Mouse (Mus musculus): ENCODE data around the gene Cpsf4. TPM values are rescaled to one million over a fixed set of nuclear protein-coding genes. Genes with fewer than 3 reads are reported as not detected.

Gene Cpsf4
- polyA plus RNA-seq (2015; fragmentation: Nextera tagmentation; extraction: Ambion mirVana), result 19.1 and 19.6 TPM in 2 replicates

GRCm38 (mm10) chr5:145166536-145167305 is at the start of gene Cpsf4, which contains the start of gene Ptcd1:
Gene Cpsf4 (plus strand): TSS chr5:145167213.
Gene Ptcd1 (minus strand): TSS chr5:145167108.
- ATAC-seq (ENCODE audit: low FRiP score, low TSS enrichment) (peak; percentile 96), DNase-seq (ENCODE audit: low spot score) (peak; percentile 99)
- peak within 1 kb of the TSS; percentile 88 for H3K27ac ChIP-seq (replicated peaks)
- peaks cover under 1% of the 10 kb centered on the region; the same call in 1 of the 2 replicates for H3K36me3 ChIP-seq (ENCODE audit: control insufficient read depth, insufficient read depth, low read length)
- 0 out of 2 replicates have a peak, but pooled peaks cover 5% of the 10 kb centered on the region for H3K4me1 ChIP-seq (replicated peaks; ENCODE audit: control insufficient read depth, insufficient read depth)
- WGBS, result under 1% methylated on average over 49 of the region's 51 CpGs
- H3K4me3 ChIP-seq (ENCODE audit: low read depth, low read length), result peak within 1 kb of the TSS; percentile 93
- peak within 1 kb of the TSS; percentile 86 for H3K4me2 ChIP-seq (replicated peaks; ENCODE audit: low read depth)
- no peak for TF ChIP-seq EP300 (optimal IDR thresholded peaks at IDR 0.05)
- TF ChIP-seq CTCF (IDR thresholded peaks at IDR 0.05; ENCODE audit: low read depth), result no peak
- H3K27me3 ChIP-seq (ENCODE audit: control insufficient read depth, insufficient read depth, low read length), result no peaks in the 10 kb centered on the region
- no peaks in the 10 kb centered on the region for H3K9me3 ChIP-seq (ENCODE audit: control insufficient read depth, low read length)
- peak within 1 kb of the TSS; percentile 98 for H3K9ac ChIP-seq (ENCODE audit: low read length)

GRCm38 (mm10) chr5:145118005-145118404 is 49.0 kb upstream of the Cpsf4 start:
- Histone ChIP-seq H3K36me3 (ENCODE audit: control insufficient read depth, insufficient read depth, low read length) (peaks cover 12% of the 10 kb centered on the region), H3K4me2 (replicated peaks; ENCODE audit: low read depth) (no peak overlapping the region), H3K9me3 (ENCODE audit: control insufficient read depth, low read length) (no peaks in the 10 kb centered on the region), H3K4me1 (replicated peaks; ENCODE audit: control insufficient read depth, insufficient read depth) (peaks cover 2% of the 10 kb centered on the region; the same call in 1 of the 2 replicates), H3K27ac (replicated peaks) (no peak overlapping the region), H3K27me3 (ENCODE audit: control insufficient read depth, insufficient read depth, low read length) (no peaks in the 10 kb centered on the region), H3K4me3 (ENCODE audit: low read depth, low read length) (no peak overlapping the region), H3K9ac (ENCODE audit: low read length) (no peak overlapping the region)
- ATAC-seq (ENCODE audit: low FRiP score, low TSS enrichment) (no peak), DNase-seq (ENCODE audit: low spot score) (no peak)
- whole genome bisulfite sequencing, result 42% methylated on average over 6 of the region's 6 CpGs
- TF ChIP-seq EP300 (optimal IDR thresholded peaks at IDR 0.05) (no peak), CTCF (IDR thresholded peaks at IDR 0.05; ENCODE audit: low read depth) (no peak)

- Histone ChIP-seq H3K36me3 (ENCODE audit: control insufficient read depth, insufficient read depth, low read length) (peaks cover 14% of the 10 kb centered on the region), H3K4me1 (replicated peaks; ENCODE audit: control insufficient read depth, insufficient read depth) (peaks cover 2% of the 10 kb centered on the region; the same call in 1 of the 2 replicates), H3K9ac (ENCODE audit: low read length) (no peak overlapping the region), H3K27me3 (ENCODE audit: control insufficient read depth, insufficient read depth, low read length) (no peaks in the 10 kb centered on the region), H3K9me3 (ENCODE audit: control insufficient read depth, low read length) (no peaks in the 10 kb centered on the region), H3K27ac (replicated peaks) (no peak overlapping the region), H3K4me2 (replicated peaks; ENCODE audit: low read depth) (no peak overlapping the region), H3K4me3 (ENCODE audit: low read depth, low read length) (no peak overlapping the region)
- ATAC-seq (ENCODE audit: low FRiP score, low TSS enrichment), result no peak
- no peak for TF ChIP-seq CTCF (IDR thresholded peaks at IDR 0.05; ENCODE audit: low read depth)
- TF ChIP-seq EP300 (optimal IDR thresholded peaks at IDR 0.05), result no peak
- WGBS, result 91% methylated on average over 5 of the region's 5 CpGs
- DNase-seq (ENCODE audit: low spot score), result no peak
Measured at GRCm38 (mm10) chr5:145118461-145118860, 48.6 kb upstream of the Cpsf4 start.

- WGBS, result 89% methylated on average over 2 of the region's 2 CpGs
- H3K4me3 ChIP-seq (ENCODE audit: low read depth, low read length), result no peak overlapping the region
- peaks cover 2% of the 10 kb centered on the region; the same call in 1 of the 2 replicates for H3K4me1 ChIP-seq (replicated peaks; ENCODE audit: control insufficient read depth, insufficient read depth)
- H3K27ac ChIP-seq (replicated peaks), result no peak overlapping the region
- H3K27me3 ChIP-seq (ENCODE audit: control insufficient read depth, insufficient read depth, low read length), result no peaks in the 10 kb centered on the region
- H3K9me3 ChIP-seq (ENCODE audit: control insufficient read depth, low read length), result no peaks in the 10 kb centered on the region
- no peak overlapping the region for H3K9ac ChIP-seq (ENCODE audit: low read length)
- no peak for ATAC-seq (ENCODE audit: low FRiP score, low TSS enrichment)
- TF ChIP-seq EP300 (optimal IDR thresholded peaks at IDR 0.05) (no peak), CTCF (IDR thresholded peaks at IDR 0.05; ENCODE audit: low read depth) (peak; percentile 64)
- DNase-seq (ENCODE audit: low spot score), result no peak
- no peak overlapping the region for H3K4me2 ChIP-seq (replicated peaks; ENCODE audit: low read depth)
- H3K36me3 ChIP-seq (ENCODE audit: control insufficient read depth, insufficient read depth, low read length), result peaks cover 14% of the 10 kb centered on the region
Measured at GRCm38 (mm10) chr5:145119385-145119784, 47.6 kb upstream of the Cpsf4 start.

GRCm38 (mm10) chr5:145120921-145121320 is 46.1 kb upstream of the Cpsf4 start:
- WGBS, result 69% methylated on average over 7 of the region's 7 CpGs
- no peak for DNase-seq (ENCODE audit: low spot score)
- Histone ChIP-seq H3K4me1 (replicated peaks; ENCODE audit: control insufficient read depth, insufficient read depth) (peaks cover 2% of the 10 kb centered on the region; the same call in 1 of the 2 replicates), H3K27ac (replicated peaks) (no peak overlapping the region), H3K27me3 (ENCODE audit: control insufficient read depth, insufficient read depth, low read length) (no peaks in the 10 kb centered on the region), H3K36me3 (ENCODE audit: control insufficient read depth, insufficient read depth, low read length) (peaks cover 14% of the 10 kb centered on the region), H3K9ac (ENCODE audit: low read length) (no peak overlapping the region), H3K9me3 (ENCODE audit: control insufficient read depth, low read length) (no peaks in the 10 kb centered on the region), H3K4me3 (ENCODE audit: low read depth, low read length) (no peak overlapping the region), H3K4me2 (replicated peaks; ENCODE audit: low read depth) (no peak overlapping the region)
- no peak for TF ChIP-seq EP300 (optimal IDR thresholded peaks at IDR 0.05)
- no peak for TF ChIP-seq CTCF (IDR thresholded peaks at IDR 0.05; ENCODE audit: low read depth)
- ATAC-seq (ENCODE audit: low FRiP score, low TSS enrichment), result no peak

- peaks cover 26% of the 10 kb centered on the region for H3K36me3 ChIP-seq (ENCODE audit: control insufficient read depth, insufficient read depth, low read length)
- H3K27me3 ChIP-seq (ENCODE audit: control insufficient read depth, insufficient read depth, low read length), result no peaks in the 10 kb centered on the region
- no peaks in the 10 kb centered on the region for H3K9me3 ChIP-seq (ENCODE audit: control insufficient read depth, low read length)
- H3K4me1 ChIP-seq (replicated peaks; ENCODE audit: control insufficient read depth, insufficient read depth), result no peaks in the 10 kb centered on the region
- TF ChIP-seq CTCF (IDR thresholded peaks at IDR 0.05; ENCODE audit: low read depth) (no peak), EP300 (optimal IDR thresholded peaks at IDR 0.05) (no peak)
- H3K4me3 ChIP-seq (ENCODE audit: low read depth, low read length), result no peak overlapping the region
- 92% methylated on average over 19 of the region's 19 CpGs for WGBS
- H3K9ac ChIP-seq (ENCODE audit: low read length), result no peak overlapping the region
- DNase-seq (ENCODE audit: low spot score) (no peak), ATAC-seq (ENCODE audit: low FRiP score, low TSS enrichment) (no peak)
- H3K4me2 ChIP-seq (replicated peaks; ENCODE audit: low read depth), result no peak overlapping the region
- H3K27ac ChIP-seq (replicated peaks), result no peak overlapping the region
Measured at GRCm38 (mm10) chr5:145123396-145123795, 43.6 kb upstream of the Cpsf4 start.

All from stomach, postnatal 0 days (tissue).